Mouse (Mus musculus): ENCODE data around the gene Cltb.

DNA sequence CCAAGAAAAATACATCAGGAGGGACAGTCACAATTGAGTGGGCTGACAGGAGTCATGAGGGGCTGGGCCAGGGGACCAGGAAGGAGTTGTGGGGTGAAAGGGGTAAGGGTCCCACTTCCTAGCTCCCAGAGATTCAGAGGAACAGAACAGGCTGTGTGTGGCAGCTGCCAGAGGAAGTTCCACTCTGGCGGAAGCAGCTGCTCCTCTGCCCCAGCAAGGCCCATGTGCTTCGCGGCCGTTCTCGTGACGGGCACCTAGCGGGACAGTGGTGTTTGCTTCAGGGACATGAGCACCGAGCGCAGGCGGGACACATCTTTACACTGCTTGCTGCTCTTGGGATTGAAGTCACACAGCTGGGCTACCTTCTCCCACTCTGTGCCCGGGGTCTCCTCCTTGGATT lies 17.5 kb downstream of the Cltb start:
- TF ChIP-seq CTCF (IDR thresholded peaks at IDR 0.05; ENCODE audit: low read depth): no peak
- TF ChIP-seq EP300 (IDR thresholded peaks at IDR 0.05; ENCODE audit: low read depth): no peak

Data from heart, postnatal 0 days (tissue).